Mouse (Mus musculus) adrenal gland, postnatal 25 days (tissue): ENCODE measurements around the gene Maob. TPM values are rescaled to one million over a fixed set of nuclear protein-coding genes. Genes with fewer than 3 reads are reported as not detected.
A peak's percentile ranks its signal among the peaks of the same experiment; 100 is the strongest.

Experiments used
- DNase-seq: peaks from one replicate; pipeline ENCODE4 v3.0.0; 2021; ENCODE audit warnings: mixed read lengths
- long read RNA-seq: library from polyadenylated mRNA; stranded (forward); transcript quantifications from one replicate; pipeline ENCODE4 v2.0.0, GENCODE M21; 2021
- total RNA-seq: library from RNA; stranded (reverse); gene quantifications from 2 replicates; pipeline ENCODE4 v1.2.3, GENCODE M21; 2021

Maob gene
- total RNA-seq, result 15.1 and 16.1 TPM in 2 replicates
- long read RNA-seq, transcript Maob-201 (15 exons, 2,411 nt), result major isoform, 108 of 120 reads
- long read RNA-seq, partial matches to known transcripts, result 4 of 120 reads
- long read RNA-seq, other reads (novel, unspliced or antisense), result 8 of 120 reads

DNA sequence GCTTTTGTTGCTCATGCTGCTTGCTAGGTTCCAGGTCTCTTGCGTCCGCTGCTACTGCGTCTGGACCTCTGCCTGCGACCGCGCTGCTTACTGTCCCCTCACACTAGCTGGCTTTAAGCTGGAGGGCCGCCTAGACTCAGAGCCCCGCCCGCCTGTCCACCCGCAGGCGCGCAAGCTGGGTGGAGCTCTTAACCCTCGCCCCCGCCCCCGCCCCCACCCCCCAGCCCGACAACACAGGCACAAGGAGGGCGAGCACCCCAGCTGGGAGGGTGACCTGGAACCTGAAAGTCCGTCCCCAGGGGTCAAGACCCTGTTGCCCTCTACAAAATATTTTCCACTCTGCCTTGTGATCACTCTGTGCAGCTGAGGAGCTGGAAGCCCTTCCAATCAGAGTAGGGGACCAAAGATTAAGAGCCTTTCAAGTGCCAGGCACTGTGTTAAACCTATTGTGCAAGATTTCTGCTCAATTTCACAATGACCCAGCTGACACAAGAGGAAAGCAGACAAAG is at the start of gene Maob:
Gene Maob, minus strand, starts transcription at position 106 of the 509 bp plus-strand sequence.
- DNase-seq, result peak; percentile 32

DNA sequence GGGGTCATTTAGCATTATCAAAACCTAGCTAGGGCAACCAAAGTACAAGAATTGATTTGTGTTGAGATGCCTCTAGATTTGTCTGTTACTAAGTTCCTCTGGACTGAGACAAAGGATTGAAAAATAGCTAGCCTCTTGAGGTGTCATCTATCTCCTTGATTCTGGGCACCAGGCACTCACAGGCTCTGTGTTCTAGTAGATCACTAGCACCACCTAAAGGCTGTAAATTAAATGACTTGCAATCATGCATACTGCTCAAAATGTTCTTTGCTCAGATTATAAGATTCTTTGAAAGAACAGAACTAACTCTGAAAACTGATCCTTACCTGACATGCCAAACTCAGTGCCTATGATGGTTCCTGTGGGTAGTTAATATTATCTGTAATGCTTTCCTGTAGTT is 43.1 kb upstream of the Maob start:
- no peak for DNase-seq

DNA sequence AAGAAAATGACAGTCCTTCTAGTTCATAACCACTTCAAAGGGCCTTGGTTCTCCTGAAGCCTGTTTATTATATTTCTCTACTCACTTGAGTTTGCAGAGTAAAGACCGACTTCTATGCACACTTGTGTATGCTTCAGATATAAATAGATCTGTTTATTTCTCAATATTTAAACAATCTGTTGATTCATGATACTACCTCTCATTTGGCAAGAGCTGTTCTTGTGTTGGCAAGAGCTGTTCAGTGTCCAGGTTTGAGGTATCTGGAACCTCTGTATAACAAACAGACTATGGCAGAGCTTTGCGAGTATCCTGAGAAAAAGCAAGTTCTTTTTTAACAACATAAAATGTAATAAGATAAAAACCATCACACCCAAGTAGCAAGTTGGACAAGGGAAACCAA is 28.9 kb upstream of the Maob start:
- no peak for DNase-seq

DNA sequence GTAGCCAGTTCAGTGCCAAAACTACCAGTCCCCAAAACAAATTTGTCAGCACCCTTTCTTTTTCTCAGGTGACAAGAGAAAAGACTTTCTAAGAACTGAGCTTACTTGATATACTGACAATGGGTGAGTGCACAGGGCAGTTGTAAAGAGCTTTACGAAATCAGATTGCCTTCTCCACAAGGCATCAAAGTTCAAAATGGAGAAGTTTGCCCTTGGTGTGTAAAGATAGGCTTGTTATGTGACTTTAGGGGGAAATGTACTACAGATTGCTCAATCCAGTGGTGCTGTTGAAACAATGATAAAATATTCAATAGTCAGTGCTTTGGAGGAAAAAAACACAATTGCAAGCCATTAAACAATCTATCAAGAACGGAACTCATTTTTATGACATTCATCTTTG is 24.3 kb upstream of the Maob start:
- no peak for DNase-seq

DNA sequence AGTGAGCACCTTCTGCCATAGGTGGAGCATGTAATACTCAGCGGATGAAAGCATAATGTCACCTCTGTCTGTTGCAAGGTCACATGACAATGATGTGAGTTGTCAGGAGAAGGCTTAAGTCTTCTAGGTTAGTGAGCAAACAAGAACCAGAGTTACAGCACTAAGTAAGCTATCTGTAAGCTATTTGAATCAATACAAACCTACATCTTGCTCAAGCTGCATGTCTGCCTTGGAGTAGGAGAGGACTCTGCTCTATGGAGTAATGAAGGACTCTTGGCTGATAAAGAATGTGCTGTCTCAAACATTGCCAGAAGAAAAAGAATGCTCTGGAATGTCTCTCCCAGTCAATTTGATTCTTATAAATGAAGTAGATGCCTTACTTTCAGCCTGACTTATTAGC is 20.1 kb upstream of the Maob start:
- DNase-seq, result no peak

DNA sequence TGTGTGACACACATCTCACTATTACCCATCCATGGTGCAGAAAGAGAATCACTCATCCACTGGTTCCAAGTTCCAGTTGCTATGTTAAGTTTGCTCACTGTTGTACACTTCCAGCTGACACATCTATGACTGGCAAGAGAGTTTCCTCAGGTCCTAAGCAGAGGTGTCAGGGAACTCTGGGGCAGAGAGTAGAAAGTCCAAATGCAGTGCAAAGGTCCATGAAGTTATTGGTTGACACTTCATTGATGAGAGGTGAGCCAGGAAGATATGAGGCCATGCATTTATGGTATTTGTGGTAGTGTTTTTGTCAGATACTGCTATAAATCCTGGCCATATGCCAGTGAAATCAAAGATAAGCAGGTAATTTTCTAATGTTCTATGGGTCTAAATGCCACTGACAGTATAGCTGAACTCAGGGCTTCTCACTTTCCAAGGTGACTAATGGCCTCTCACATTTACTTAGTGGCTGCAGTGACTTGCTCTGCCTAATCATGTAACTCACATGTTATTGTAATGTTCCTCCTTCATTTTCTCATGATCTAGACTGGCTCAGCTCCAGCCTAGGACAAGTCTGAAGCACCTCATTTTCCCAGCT is 19.4 kb upstream of the Maob start:
- no peak for DNase-seq

DNA sequence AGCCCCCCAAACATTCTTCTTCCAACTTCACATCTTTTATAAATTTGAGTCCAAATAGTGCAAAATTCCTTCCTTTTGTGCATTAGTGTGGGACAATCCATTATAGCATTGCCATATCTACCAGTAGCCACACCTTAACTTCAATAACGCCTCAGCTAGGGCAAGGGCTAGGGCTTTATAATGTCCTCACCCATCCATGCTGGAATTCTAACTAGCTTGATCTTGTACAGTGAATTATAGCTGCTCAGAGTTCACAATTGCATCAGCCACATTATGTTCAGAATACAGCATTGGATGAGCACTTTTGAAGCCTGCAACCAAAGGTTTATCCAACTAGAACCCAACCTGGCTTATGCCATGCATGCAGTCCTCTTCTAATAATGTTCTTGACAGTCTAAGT is 8.9 kb upstream of the Maob start:
- DNase-seq, result no peak

DNA sequence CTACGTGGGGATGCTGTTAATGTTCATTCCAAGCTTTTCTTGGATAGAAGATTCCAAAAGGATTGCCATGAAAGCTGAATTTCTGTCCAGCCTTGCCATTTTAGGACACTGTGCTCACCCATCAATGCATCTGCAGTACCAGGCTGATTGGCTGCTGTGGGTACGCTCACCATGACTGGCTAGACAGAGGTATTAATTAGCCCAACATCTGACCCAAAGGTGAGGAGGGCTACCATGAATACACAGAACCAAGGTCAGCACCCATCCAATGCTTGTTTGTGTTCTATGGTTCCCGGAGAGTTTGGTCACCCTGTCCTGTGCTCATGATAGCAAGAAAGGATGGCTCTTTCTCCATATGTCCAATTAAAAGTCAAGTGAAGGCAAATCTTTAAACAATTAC is 1.2 kb downstream of the Maob start:
- no peak for DNase-seq

DNA sequence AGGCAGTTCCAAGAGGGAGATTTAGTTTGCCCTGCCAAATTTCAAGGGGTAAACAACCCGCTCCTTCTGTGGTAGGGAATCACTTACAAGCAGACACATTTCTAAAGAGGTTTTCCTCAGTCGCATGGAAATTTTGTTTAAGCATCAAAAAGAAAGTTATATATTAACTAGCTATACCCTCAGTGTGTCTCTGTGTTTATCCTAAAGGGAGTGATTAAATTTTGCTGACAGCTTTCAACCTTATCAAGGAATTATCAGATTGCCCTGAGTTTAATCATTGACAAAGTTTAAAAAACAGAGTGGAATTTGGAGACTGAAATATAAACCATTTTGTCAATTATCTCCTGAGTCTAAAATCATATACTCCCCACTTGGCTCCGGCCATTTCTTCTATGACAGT is 5.1 kb downstream of the Maob start:
- DNase-seq, result no peak

DNA sequence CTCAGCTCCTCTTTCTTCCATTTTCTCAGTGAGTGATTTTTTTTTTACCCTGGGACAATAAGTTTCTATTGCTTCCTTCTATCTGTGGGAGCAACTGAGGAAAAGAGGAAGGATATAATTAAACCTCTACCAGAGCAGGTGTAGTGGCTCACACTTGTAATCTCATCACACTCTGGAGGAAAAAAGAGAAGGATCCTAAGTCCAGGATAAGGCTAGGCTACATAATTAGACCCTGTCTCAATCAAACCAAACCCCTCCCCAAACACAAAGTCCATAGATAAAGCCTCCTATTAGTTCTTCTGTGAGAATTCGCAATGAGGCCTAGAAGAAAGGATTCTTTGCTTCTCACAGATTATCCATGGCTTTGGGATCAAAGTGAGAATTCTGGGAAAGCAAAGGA is 49.7 kb downstream of the Maob start:
- no peak for DNase-seq

DNA sequence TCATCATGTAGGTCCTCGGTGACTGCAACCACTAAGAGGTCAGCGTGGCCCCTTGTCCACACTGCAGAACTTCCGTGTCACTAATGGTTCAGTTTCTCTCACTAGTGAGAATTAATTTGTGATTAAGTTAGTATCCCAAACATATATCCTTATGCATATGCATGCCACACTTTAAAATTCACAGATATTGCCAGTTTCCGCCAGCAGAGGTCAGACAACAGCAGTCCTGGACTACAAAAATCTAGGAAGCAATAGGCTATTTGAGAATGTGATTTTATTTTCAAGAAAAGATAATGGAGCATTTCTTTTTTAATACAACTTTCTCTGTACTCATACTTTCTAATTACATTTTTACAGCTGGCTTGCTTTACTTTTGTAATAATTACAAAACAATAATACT is 51.0 kb downstream of the Maob start:
- no peak for DNase-seq

DNA sequence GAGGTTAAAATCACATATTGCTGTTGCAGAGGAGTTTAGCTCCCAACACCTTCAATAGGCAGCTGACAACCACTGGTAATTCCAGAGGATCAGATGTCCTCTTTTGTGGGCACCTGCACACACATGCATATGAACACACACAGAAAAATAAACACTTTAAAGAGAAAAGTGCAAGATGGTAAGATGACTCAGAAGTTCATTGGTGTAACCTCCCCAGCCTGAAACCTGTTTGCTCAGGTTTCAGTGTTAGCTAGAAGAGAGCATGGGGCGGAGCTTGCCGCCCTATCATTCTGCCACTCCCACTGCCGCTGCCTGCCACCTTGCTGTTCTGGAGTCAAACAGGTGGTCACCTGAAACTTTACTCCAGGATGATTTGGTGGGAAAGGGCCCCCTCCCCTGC is 55.7 kb downstream of the Maob start:
- no peak for DNase-seq

DNA sequence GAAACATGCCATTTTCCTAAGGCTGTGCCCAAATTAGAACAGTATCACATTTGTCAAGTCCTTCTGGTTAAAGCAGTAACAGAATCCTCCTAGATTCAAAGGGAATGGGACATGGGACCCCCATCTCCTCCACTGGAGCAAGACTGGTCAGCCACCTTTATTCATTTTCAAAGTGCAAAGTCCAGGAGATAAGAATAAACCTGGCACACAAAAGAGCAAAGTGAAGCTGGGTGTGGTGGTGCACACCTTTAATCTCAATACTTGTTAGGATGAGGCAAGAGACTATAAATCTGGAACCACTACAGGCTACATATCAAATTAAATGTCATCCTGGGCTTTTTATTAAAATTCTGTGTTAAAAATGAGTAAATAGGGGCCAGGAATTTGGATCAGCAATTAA is 62.4 kb downstream of the Maob start:
- DNase-seq, result no peak

DNA sequence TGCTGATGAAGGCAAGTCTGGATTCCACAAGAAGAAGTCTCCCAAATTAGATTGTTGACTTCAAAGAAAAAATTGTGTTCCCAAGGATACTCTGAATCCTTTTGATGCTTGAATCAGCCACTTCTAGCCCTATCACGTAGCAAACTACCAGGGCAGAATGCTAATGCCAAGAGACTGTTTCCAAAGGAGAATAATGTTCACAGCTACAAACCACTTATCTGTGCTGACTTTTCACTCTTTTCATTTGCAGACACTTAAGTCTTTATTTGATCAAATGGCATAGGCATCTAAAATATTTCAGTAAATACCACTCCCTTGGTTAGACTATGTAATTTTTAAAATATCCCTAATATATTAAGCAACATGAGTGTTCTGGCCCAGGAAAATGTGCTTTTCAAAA is 68.2 kb downstream of the Maob start:
- DNase-seq, result no peak

DNA sequence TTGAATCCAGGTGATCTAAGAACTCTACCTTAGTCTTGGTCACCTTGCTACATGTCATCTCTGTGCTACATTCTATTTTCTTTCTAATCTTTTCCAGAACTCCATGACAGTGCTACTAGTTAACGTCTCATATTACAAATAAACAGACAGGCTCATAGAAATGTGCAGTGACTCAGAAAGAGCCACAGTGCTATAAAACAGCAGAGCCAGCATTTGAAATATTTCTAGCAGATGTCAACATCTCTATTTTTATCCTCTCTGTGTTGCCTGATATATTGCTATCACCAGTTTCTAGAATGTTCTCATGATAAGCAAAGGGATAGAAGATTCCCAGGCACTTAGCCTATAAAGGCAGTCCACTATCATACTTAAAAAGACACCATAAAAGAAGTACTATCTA is 103.1 kb downstream of the Maob start:
- no peak for DNase-seq

DNA sequence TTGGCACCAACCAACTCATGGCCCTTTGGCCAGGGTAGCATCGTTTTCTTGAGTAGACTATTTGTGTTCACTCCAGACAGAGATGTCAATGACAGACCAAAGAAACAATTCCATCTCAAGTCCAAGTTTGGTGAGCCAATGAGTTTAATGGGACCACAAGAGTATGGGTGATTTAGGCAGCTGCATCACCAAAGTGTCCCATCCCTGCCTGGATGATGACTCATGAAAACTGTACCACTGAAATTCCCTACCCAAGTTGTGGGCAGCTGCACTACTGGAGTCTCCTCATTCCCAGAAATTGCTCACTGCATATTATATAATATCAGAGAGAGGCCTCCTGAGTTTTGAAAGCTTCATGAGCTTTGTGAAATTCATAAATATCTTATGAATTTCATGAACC is 111.1 kb downstream of the Maob start:
- no peak for DNase-seq

Other genes with a start within 250 kb of the Maob start
- gene Maoa, start 197.7 kb downstream of the Maob start, total RNA-seq, result 26.1 and 31.7 TPM in 2 replicates
- gene Ndp, start 94.4 kb upstream of the Maob start, total RNA-seq, result not detected in 2 replicates